Mouse (Mus musculus): ENCODE results near the gene En1. TPM values are rescaled to one million over a fixed set of nuclear protein-coding genes. Genes with fewer than 3 reads are reported as not detected.

Gene En1
- polyA plus RNA-seq, 2 experiments = 0.01 TPM; not detected in 1

GRCm38 (mm10) chr1:120627622-120628001, 25.4 kb downstream of the En1 start:
- Histone ChIP-seq H3K4me2 (ENCODE audit: low read depth) (no peak overlapping the region), H3K4me3 (ENCODE audit: insufficient read depth in 1 of 2, low read depth in 2 of 2, low read length in 2 of 2) (no peak overlapping the region), H3K9me3 (ENCODE audit: control insufficient read depth, low read length) (no peaks in the 10 kb centered on the region), H3K4me1 (replicated peaks; ENCODE audit: control insufficient read depth in 2 of 2, insufficient read depth in 2 of 2, low read length in 1 of 2) (no peaks in the 10 kb centered on the region), H3K9ac (replicated peaks) (no peak overlapping the region), H3K27me3 (ENCODE audit: control insufficient read depth, insufficient read depth, low read length) (no peaks in the 10 kb centered on the region; the same call in 1 of the 2 replicates), H3K27ac (no peak overlapping the region), H3K36me3 (replicated peaks; ENCODE audit: control insufficient read depth, insufficient read depth, low read depth) (no peaks in the 10 kb centered on the region)
- no peak for ATAC-seq (ENCODE audit: insufficient read depth)
- TF ChIP-seq CTCF (IDR thresholded peaks at IDR 0.05; ENCODE audit: low read depth) (no peak), EP300 (IDR thresholded peaks at IDR 0.05; ENCODE audit: low read depth) (no peak)
- no peak for DNase-seq (ENCODE audit: low read depth in 3 of 3, low spot score in 3 of 3)
- 64% methylated on average over 4 of the region's 4 CpGs for WGBS (ENCODE audit: insufficient replicate concordance)

GRCm38 (mm10) chr1:120628821-120629220, 26.6 kb downstream of the En1 start:
- no peaks in the 10 kb centered on the region for H3K9me3 ChIP-seq (ENCODE audit: control insufficient read depth, low read length)
- WGBS (ENCODE audit: insufficient replicate concordance) = 36% methylated on average over 9 of the region's 9 CpGs
- H3K4me1 ChIP-seq (replicated peaks; ENCODE audit: control insufficient read depth in 2 of 2, insufficient read depth in 2 of 2, low read length in 1 of 2) = no peaks in the 10 kb centered on the region
- no peak for TF ChIP-seq CTCF (IDR thresholded peaks at IDR 0.05; ENCODE audit: low read depth)
- no peak for TF ChIP-seq EP300 (IDR thresholded peaks at IDR 0.05; ENCODE audit: low read depth)
- H3K27ac ChIP-seq = no peak overlapping the region
- H3K27me3 ChIP-seq (ENCODE audit: control insufficient read depth, insufficient read depth, low read length) = no peaks in the 10 kb centered on the region; the same call in 1 of the 2 replicates
- no peaks in the 10 kb centered on the region for H3K36me3 ChIP-seq (replicated peaks; ENCODE audit: control insufficient read depth, insufficient read depth, low read depth)
- DNase-seq (ENCODE audit: low read depth in 3 of 3, low spot score in 3 of 3) (no peak), ATAC-seq (ENCODE audit: insufficient read depth) (no peak)
- H3K4me3 ChIP-seq (ENCODE audit: insufficient read depth in 1 of 2, low read depth in 2 of 2, low read length in 2 of 2) = no peak overlapping the region
- H3K9ac ChIP-seq (replicated peaks) = no peak overlapping the region
- no peak overlapping the region for H3K4me2 ChIP-seq (ENCODE audit: low read depth)

DNA sequence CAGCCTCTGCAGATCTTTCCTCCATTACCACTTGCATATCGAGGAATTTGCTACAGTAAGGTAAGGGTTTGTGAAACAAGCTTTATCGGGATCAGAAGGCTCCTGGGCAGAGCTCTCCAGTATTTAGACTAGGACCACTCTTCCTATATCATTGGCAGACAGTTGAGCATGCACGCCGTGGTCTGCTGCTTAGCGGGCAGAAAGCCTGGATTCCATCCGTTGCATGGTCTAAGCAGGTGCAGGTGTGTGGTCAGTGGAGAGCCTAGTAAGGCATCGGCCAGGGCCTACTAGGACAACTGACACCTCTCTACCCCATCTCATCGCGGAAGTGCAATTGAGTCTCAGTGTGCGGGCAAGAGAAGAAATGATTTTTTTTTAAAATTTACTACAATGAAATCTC, 41.2 kb downstream of the En1 start:
- Histone ChIP-seq H3K27me3 (ENCODE audit: control insufficient read depth, insufficient read depth, low read length) (no peaks in the 10 kb centered on the region), H3K36me3 (replicated peaks; ENCODE audit: control insufficient read depth, insufficient read depth, low read depth) (no peaks in the 10 kb centered on the region), H3K9me3 (ENCODE audit: control insufficient read depth, low read length) (no peaks in the 10 kb centered on the region), H3K27ac (no peak overlapping the region), H3K4me2 (ENCODE audit: low read depth) (no peak overlapping the region), H3K4me3 (ENCODE audit: insufficient read depth in 1 of 2, low read depth in 2 of 2, low read length in 2 of 2) (no peak overlapping the region), H3K4me1 (replicated peaks; ENCODE audit: control insufficient read depth in 2 of 2, insufficient read depth in 2 of 2, low read length in 1 of 2) (0 out of 4 replicates have a peak, but pooled peaks cover 0 to 2% of the 10 kb centered on the region in 2 experiments), H3K9ac (replicated peaks) (no peak overlapping the region)
- 47% methylated on average over 10 of the region's 10 CpGs for WGBS (ENCODE audit: insufficient replicate concordance)
- TF ChIP-seq CTCF (IDR thresholded peaks at IDR 0.05; ENCODE audit: low read depth) (no peak), EP300 (IDR thresholded peaks at IDR 0.05; ENCODE audit: low read depth) (no peak)
- ATAC-seq (ENCODE audit: insufficient read depth) (no peak), DNase-seq (ENCODE audit: low read depth in 3 of 3, low spot score in 3 of 3) (no peak)

- ATAC-seq (ENCODE audit: insufficient read depth) (no peak), DNase-seq (ENCODE audit: low read depth in 3 of 3, low spot score in 3 of 3) (no peak)
- WGBS (ENCODE audit: insufficient replicate concordance) = 28% methylated on average over 12 of the region's 13 CpGs
- H3K27ac ChIP-seq = no peak overlapping the region
- H3K4me1 ChIP-seq (replicated peaks; ENCODE audit: control insufficient read depth in 2 of 2, insufficient read depth in 2 of 2, low read length in 1 of 2) = 0 out of 4 replicates have a peak, but pooled peaks cover 0 to 2% of the 10 kb centered on the region in 2 experiments
- no peak overlapping the region for H3K9ac ChIP-seq (replicated peaks)
- TF ChIP-seq CTCF (IDR thresholded peaks at IDR 0.05; ENCODE audit: low read depth) (no peak), EP300 (IDR thresholded peaks at IDR 0.05; ENCODE audit: low read depth) (no peak)
- no peak overlapping the region for H3K4me3 ChIP-seq (ENCODE audit: insufficient read depth in 1 of 2, low read depth in 2 of 2, low read length in 2 of 2)
- no peaks in the 10 kb centered on the region for H3K9me3 ChIP-seq (ENCODE audit: control insufficient read depth, low read length)
- H3K36me3 ChIP-seq (replicated peaks; ENCODE audit: control insufficient read depth, insufficient read depth, low read depth) = no peaks in the 10 kb centered on the region
- H3K4me2 ChIP-seq (ENCODE audit: low read depth) = no peak overlapping the region
- no peaks in the 10 kb centered on the region for H3K27me3 ChIP-seq (ENCODE audit: control insufficient read depth, insufficient read depth, low read length)
Observed at GRCm38 (mm10) chr1:120643848-120644711, 41.9 kb downstream of the En1 start.

DNA sequence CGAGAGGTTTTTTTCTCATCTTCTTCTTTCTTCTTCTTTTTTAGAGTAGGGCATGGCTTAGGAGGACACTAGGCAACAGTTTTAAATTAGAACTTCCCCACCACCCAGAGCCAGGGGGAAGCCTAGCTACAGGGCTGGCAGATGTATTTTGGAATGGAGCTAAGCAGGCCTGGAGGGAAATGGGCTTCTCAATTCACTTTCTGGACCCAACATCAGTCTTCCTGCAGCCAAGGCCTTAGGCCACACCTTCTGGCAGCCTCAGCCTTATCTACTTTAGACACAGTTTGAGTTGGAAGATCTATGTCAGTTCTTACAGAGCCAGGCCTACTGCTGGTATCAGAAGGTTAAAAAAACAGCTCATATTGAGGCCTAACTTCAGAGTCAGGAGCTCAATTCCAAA, 42.5 kb downstream of the En1 start:
- 0 out of 4 replicates have a peak, but pooled peaks cover 0 to 2% of the 10 kb centered on the region in 2 experiments for H3K4me1 ChIP-seq (replicated peaks; ENCODE audit: control insufficient read depth in 2 of 2, insufficient read depth in 2 of 2, low read length in 1 of 2)
- H3K27ac ChIP-seq = no peak overlapping the region
- no peak overlapping the region for H3K4me2 ChIP-seq (ENCODE audit: low read depth)
- DNase-seq (ENCODE audit: low read depth in 3 of 3, low spot score in 3 of 3) (no peak), ATAC-seq (ENCODE audit: insufficient read depth) (peak; percentile 37; the same call in 1 of the 2 replicates)
- no peak overlapping the region for H3K4me3 ChIP-seq (ENCODE audit: insufficient read depth in 1 of 2, low read depth in 2 of 2, low read length in 2 of 2)
- WGBS (ENCODE audit: insufficient replicate concordance) = 75% methylated on average over 1 of the region's 1 CpGs
- no peaks in the 10 kb centered on the region for H3K9me3 ChIP-seq (ENCODE audit: control insufficient read depth, low read length)
- H3K36me3 ChIP-seq (replicated peaks; ENCODE audit: control insufficient read depth, insufficient read depth, low read depth) = no peaks in the 10 kb centered on the region
- no peak overlapping the region for H3K9ac ChIP-seq (replicated peaks)
- no peaks in the 10 kb centered on the region for H3K27me3 ChIP-seq (ENCODE audit: control insufficient read depth, insufficient read depth, low read length)
- no peak for TF ChIP-seq EP300 (IDR thresholded peaks at IDR 0.05; ENCODE audit: low read depth)
- no peak for TF ChIP-seq CTCF (IDR thresholded peaks at IDR 0.05; ENCODE audit: low read depth)

All from liver, embryonic 14.5 days (tissue).